Mouse (Mus musculus): Measurements from ENCODE around the gene Serping1. TPM values are rescaled to one million over a fixed set of nuclear protein-coding genes. Genes with fewer than 3 reads are reported as not detected.
"Not testable (repeated sequence)": the region's sequence is repeated elsewhere in the genome, so short reads cannot be mapped to it uniquely, and the experiment has no call there.

Serping1 gene
- total RNA-seq (2021), result 100 to 1,000 TPM in 1 of 2 experiments, 10 to 100 TPM in 1; 78.6 to 115 TPM
- long read RNA-seq, experiment 1, transcript Serping1-201 (8 exons, 1,768 nt), result major isoform, 13 of 109 reads
- long read RNA-seq, experiment 1, partial matches to known transcripts, result 94 of 109 reads
- long read RNA-seq, experiment 1, other reads (novel, unspliced or antisense), result 2 of 109 reads
- long read RNA-seq, experiment 2, transcript Serping1-201 (8 exons, 1,768 nt), result major isoform, 13 of 133 reads
- long read RNA-seq, experiment 2, partial matches to known transcripts, result 115 of 133 reads
- long read RNA-seq, experiment 2, other reads (novel, unspliced or antisense), result 5 of 133 reads

DNA sequence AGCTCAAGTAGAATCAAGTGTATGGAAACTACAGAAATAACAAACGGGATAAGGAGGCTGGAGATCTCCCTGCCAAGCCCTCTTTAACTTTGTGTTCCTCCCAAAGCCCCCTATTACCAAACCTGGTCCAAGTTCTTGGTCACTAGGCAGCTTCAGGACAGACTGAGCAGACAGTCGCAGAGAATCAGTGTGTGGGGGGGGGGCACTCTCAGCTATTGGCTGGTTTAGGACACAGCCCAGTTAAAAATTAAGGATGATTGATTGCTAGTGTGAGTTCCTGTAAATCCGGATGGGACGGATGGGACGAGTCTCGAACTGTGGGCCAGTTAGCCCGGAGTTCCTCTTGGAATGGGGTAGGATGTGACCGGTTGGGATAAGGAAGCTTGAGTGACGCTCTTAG lies at the start of gene Serping1:
Gene Serping1 (minus strand): TSS at position 204 of the 400 bp plus-strand sequence.
- no peak for DNase-seq (ENCODE audit: low spot score in 2 of 2)

DNA sequence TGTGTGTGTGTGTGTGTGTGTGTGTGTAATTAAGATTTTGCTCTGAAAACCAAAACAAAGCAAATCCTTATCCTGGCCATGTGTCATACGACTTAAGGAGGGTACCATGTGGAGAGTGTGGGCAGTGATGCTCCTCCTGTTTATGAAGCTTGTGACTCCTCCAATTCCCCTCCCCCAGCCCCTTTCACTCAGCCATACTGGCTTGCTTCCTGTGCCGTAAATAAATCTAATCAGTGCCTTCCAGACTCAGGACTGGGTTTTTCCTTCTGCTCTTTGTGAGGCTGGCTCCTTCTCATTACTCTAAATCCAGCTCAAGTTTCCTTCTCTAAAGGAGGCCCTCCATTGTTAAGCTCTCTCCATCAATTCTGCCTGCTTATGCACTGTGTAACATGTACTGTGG lies 48.0 kb upstream of the Serping1 start:
- DNase-seq (ENCODE audit: low spot score in 2 of 2), result no peak

DNA sequence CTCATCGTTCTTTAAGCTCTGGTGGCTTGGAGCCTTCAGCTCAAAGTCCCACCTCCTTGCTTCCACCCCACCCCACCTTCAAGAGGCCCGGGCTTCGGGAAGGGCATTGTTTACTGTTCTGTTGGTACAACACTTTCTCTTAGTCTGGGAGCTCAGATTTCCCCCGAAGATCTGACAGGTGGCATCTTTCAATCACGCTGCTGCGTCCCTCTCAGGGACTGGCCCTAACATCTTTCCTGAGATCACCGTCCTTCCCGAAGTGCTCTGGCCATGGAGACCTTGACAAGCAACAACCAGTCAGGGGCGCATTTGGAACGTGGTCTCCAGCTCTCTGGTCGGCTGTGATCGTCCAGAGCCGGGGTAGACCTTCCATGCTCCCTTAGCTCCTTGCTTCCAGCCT lies 47.3 kb upstream of the Serping1 start, which contains the start of gene Smtnl1:
Gene Smtnl1 (minus strand): TSS at position 101 of the 400 bp plus-strand sequence.
- DNase-seq (ENCODE audit: low spot score in 2 of 2), result no peak

DNA sequence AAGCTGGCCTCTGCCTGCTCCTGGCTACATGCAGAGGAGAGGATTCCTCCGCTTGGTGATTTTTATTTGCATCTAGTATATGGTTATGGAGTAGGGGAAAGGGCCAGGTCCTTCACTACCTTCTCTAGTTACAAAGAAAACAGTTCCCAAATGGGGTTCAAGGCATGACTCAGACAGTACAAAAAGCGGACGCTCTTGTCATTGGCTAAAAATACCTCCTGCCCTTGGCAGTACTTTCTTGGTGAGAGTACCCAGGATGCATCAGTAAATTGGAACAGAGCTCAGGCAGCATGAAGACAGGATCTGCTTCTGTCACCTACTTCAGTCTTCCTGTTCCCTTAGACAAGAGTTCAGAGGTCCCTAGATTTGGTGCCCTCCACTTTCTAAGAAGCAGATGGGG lies 44.6 kb upstream of the Serping1 start:
- no peak for DNase-seq (ENCODE audit: low spot score in 2 of 2)

DNA sequence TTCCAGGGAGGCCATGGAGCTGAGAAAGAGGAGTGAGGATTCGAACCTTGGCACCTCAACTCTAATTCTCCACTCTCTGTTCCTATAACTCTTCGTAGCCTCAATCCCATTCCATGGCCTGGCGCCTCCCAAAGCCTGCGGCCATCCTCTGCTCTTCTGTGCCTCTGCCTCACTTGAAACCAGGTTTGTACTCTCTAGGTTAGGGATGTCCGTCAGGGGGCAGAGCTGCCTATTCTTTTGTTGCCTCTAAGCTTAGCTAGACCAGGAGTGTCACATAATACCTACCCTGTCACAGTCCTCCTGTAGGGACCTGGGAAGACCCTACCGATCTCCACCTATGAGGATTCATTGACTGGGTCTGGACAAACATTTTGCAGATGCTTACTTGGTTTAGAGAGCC lies 37.4 kb upstream of the Serping1 start:
- DNase-seq (ENCODE audit: low spot score in 2 of 2), result no peak

DNA sequence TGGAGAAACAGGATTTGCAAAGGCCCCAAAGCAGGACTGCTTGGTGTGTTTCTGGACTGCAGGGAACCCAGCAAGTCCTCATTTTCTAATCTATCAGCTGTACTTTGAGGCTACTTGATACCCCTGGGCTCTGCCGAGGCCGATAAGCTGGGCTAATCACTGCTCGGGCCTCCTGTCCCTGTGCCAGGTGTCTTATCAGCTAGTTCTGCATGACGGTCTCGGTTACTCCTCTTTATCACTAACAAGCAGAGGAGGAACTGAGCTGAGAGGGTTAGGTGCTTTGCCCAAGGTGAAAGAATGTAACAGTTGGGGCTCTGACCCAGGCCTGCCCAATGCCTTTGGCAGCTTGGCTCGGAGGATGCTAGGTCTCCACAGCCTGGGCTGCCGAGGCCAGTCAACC lies 36.6 kb upstream of the Serping1 start:
- DNase-seq (ENCODE audit: low spot score in 2 of 2), result no peak

DNA sequence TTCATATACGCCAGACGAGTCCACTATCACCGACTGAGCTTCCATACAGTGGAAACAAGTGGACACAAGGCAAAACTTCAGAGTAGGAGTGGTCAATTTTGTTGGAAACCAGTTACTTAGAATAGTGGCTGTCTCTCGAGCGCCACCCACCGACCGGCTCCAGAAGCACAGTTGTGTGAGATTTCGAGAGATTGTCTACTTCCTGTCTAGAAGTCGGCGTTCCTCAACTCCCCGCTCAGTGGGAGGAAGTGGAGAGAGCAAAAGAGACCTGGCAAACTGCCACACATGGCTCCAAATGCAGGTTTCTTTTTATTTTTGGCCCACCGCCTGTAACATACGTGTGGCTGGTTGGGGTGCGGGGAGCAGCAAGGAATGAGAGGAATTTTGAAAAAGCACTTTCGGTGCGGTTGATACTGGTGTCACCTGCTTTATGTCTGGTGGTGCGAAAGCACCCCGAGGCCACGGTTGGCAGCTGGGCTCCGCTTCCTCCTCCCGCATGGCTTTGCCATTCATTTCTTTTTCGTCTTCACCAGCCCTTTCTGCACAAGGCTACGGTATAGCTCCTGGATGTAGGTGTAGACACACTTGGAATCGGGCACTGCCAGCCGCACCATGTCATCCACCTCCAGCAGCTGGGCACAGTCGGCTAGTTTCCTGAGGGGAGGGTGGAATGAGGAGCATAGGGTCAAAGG lies 35.8 kb upstream of the Serping1 start:
- DNase-seq (ENCODE audit: low spot score in 2 of 2), result peak; percentile 74 to 82

DNA sequence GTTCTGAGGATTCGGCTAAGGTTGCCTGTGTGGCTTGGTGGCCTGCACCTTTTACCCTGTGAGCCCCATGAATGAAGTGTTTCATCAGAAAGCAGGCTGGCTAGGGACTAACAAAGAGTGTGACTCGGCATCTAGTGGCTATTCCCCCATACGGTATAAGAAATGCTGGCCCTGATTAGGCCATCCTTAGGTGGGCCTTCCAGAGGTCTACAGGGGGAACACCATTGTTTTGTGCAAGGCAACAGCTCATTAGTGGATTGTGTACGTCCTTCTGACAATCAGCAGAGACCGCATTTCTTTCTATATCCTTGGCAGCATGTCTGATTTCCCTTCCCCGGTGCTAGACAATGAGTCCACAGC lies 35.3 kb upstream of the Serping1 start:
- DNase-seq (ENCODE audit: low spot score in 2 of 2), result no peak

DNA sequence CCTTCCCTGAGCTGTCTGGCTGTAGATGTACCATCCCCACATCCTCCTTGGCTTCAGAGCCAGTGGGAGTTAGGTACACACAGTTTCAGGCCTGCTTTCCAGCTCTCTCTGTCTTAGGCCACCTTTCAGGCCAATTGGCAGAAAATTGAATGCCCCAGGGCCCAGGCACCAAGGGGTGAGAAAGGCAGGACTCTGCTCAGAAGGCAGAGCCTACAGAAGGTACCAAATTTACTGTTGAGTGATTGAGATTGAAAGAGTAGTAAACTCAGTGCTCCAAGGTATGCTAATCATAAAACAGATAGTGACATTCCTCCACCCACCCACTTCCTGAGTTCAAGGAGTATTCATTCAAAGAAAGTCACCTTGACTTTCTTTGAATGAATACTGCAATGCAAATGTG lies 34.1 kb upstream of the Serping1 start:
- no peak for DNase-seq (ENCODE audit: low spot score in 2 of 2)

DNA sequence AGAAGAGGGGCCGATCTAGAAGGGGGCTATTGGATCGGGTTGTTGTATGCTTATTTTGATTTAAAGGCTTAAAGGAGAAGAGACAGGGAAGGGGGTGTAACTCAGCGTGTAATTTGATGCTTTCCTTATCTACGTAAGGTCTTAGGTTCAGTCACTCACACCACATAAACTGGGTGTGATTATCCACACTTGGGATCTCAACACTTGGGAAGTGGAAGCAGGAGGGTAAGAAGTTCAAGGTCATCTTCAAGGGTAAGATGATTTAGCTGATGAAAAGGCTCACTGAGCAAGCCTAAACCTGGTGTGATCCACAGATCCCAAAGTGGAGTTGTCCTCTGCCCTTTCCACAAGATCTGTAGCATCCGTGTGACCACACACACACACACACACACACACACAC lies 31.3 kb upstream of the Serping1 start:
- no peak for DNase-seq (ENCODE audit: low spot score in 2 of 2)

DNA sequence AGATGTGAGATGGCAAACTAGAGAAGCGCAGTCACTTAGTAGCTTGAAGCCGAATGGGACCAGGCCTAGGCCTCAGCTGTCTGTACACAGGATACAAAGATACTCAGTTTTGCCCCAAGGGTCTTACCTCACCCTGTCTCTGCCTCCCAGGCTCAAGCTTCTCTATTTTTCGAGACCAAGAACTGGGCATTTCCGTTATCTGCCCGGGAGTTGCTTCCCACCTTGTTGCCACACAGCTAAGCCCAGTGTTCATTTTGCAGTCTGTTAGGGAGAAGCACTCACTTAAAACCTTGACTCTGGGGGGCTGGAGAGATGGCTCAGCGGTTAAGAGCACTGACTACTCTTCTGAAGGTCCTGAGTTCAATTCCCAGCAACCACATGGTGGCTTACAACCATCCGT lies 28.7 kb upstream of the Serping1 start:
- no peak for DNase-seq (ENCODE audit: low spot score in 2 of 2)

DNA sequence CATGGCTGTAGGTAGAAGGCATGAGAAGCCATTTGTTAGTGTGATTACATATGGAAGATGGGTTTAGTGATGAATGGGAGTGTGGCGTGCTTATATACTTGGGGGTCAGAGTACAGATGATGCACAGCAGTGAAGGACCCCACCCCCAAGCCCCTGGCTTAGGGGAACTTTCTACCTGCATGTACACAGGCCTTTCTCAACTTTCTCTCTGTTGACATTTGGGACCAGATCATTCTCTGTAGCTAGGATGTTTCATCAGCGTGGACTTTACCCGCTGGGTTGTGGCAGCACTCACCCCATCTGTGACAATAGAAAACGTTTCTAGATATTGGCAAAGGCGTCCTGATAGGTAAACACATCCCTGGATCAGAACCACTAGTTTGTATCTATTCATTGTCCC lies 26.0 kb upstream of the Serping1 start:
- not testable (repeated sequence) for DNase-seq (ENCODE audit: low spot score in 2 of 2)

DNA sequence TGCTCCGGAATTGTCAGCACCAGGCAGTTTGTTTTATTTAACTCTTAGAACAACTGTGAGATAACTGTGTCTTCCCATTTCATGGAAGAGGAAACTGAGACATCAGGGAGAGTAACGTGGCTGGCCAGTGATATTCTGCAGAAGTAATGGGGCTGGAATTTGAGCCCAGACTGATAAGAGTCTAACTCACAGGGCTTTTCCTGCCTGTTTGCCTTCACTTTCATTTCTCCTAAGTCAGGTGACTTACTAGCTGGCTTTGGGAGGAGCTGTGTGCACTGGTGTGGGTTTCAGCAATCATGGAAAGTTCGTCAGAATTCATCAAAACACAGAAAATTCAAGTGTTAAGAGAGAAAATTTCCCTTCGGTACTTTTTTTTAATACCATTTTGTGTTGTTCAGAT lies 25.1 kb upstream of the Serping1 start:
- no peak for DNase-seq (ENCODE audit: low spot score in 2 of 2)

DNA sequence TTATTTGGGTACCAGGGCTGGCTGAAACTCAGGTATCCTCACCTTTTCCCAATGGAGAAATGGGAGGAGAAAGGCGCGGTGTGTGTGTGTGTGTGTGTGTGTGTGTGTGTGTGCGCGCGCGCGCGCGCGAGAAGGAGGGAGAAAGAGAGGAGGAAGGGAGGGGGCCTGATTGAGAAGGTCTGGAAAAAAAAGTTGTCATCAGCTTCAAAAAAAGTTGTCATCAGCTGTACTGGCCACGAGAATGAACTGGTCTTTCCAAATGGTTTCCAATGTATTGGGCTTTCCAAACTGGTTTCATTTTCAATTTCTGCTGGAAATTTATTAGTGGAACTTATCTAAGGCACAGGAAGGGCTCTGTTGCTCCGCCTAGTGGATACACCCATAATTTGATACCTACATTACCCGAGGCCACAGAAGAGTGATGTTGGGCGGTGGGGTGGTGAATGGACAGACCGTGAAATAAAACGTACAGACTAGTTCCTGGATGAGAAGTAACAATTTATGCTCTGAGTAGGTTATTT lies 23.9 kb upstream of the Serping1 start:
- peak; percentile 49 to 55 for DNase-seq (ENCODE audit: low spot score in 2 of 2)

DNA sequence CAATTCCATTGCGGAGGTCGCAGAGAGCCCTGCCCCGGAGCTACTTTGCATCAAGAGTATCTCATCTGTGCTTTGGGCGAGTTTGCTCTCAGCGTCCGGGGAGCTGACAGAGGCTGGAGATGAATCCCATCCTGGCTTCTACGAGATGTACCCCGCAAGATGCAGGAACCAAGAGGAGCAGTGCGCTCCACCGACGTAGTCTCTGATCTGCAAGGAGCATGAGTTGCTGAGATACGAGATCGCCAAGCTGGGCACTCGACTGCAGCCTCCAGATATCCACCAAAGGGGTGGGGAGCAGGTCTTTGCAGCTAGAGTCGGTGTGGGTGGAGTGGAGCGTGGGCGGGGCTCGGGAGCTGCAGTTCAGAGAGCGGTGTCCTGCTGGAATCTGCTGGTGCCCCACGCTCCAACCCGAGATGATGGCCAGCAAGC lies 23.3 kb upstream of the Serping1 start, which contains the start of gene Ube2l6:
Gene Ube2l6 (plus strand): TSS at position 336 of the 429 bp plus-strand sequence.
- peak; percentile 58 to 62 for DNase-seq (ENCODE audit: low spot score in 2 of 2)

DNA sequence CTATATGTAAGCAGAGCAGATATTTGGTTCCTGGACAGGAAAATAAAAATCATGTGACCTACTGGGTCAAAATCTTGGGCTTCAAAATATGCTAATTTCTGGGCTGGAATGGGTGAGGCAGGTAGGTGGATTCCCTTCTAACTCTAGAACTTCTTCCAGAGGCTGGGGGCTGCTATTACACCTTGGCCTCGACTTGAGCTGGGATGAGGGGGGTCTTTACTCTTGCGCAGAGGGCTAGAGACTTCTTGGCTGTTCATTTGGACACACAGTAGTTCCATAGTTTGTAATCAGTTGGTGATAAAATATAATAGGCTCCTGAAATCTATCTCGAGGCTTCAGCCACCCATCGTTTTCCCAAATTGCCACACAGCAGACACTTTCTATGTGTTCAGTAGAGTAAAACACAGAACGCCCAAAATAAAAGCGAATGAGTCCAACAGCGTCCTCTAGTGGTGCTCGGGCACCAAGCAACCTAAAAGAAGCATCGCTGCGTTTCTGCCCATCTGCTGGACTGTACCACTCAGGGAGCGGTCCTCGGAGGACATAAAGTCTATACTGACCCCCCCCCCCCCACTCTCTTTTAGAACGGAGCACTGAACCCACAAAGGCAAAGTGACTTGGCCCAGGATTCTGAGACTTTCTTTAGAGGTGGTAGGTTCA lies 22.7 kb upstream of the Serping1 start:
- peak; percentile 65 to 73 for DNase-seq (ENCODE audit: low spot score in 2 of 2)

DNA sequence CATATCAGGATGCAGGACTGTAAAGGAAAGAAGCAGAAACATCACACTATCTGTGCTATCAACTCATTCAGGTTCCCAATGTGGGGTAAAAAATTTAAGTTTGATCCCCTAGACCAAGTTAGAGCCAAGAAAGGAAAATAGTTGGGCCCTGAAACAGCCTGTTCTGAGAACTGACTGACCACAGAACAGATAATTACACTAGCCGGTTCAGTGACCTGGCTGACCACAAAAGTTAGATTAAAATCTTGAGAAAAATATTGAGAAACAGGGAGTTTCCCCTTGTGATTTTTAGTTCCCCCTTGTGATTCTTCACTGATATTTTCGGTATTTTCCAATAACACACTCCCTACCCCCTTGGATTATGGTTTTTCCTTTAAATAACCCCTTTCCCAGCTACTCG lies 18.6 kb upstream of the Serping1 start:
- no peak for DNase-seq (ENCODE audit: low spot score in 2 of 2)

DNA sequence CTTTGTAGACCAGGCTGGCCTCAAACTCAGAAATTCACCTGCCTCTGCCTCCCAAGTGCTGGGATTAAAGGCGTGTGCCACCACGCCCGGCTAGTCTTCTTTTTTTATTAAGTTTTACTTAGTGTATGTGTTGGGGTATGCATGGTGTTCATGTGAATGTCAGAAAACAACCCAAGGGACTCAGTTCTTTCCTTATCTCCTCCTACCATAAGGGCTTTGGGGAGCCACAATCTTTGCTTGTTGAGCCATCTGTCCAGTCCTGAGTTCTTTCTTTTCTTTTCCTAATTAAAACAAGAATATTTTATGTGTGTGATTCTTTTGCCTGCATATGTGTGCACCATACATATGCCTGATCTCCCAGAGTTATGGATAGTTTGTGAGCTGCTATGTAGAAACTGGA lies 17.9 kb upstream of the Serping1 start:
- no peak for DNase-seq (ENCODE audit: low spot score in 2 of 2)

DNA sequence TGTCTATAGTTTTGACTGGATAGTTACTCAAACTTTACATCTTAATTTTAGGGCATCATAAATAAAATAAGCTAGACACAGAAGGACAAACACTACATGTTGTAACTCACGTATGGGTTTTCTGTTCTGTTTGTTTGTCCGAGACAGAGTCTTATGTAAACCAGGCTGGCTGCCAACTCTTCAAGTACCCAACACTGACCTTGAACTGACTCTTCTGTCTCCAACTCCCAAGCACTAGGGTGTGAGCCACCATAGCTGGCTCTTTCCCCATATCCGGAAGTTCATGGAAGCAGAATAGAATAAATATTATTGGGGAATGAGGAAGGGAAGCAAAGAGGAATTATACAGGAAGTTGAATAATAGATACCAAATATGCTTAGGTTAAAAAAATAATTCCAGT lies 17.3 kb upstream of the Serping1 start:
- no peak for DNase-seq (ENCODE audit: low spot score in 2 of 2)

DNA sequence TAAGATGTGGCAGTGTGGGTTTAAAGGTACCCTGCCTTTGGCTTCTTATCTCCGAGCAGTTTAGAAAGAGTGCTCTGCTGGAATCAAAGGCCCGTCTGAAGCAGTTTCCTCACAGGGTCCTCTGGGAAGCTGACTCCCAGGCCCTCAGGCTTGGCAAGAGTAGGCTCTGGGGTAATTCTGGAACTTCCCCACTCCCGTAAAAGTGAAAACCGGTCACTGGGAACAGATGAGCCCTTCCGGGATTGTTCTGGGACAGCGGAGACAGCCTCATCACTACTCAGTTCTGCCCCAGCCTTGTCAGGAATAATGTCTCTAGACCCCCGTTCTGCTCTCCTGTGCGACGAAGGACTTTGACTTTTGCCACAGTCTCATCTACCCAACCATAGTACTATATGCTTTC lies 15.2 kb upstream of the Serping1 start:
- no peak for DNase-seq (ENCODE audit: low spot score in 2 of 2)

DNA sequence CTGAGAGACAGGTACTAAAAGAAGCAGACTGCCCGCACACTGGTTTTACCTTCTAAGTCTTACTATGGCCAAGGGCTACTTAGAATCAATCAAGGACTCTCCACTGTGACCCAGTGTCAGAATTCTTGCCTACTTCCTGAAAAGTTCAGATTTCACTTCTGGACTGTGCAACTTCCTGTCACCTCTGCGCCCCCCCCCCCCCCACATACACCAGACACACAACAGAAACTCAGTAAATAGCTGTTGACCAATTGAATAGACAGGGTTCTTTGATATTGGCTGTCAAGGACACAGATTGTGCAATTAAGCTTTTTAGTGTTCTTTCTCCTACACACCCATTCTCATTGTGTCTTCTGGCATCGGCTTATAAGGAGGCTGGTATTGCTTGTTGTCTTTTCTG lies 13.1 kb upstream of the Serping1 start:
- no peak for DNase-seq (ENCODE audit: low spot score in 2 of 2)
